Mouse (Mus musculus) midbrain, embryonic 13.5 days (tissue): ENCODE results near the gene Gp9. TPM values are rescaled to one million over a fixed set of nuclear protein-coding genes. Genes with fewer than 3 reads are reported as not detected.

ENCODE experiments used
- ATAC-seq: fragments of 200-750 bp; cut with Nextera tagmentation; 2 replicates; pipeline ENCODE4 v1.8.0; 2017; ENCODE audit warnings: mild to moderate bottlenecking, moderate TSS enrichment, moderate library complexity
- H3K27ac ChIP-seq: fragments of 300-500 bp; sonication (generic); 2 replicates; pipeline ENCODE4 v1.5.1; 2015; ENCODE audit warnings: inconsistent platforms, mild to moderate bottlenecking, moderate library complexity
- H3K27me3 ChIP-seq: fragments of 300-500 bp; sonication (generic); 2 replicates; pipeline ENCODE4 v1.6.1; 2015; ENCODE audit warnings: mild to moderate bottlenecking, inconsistent platforms
- H3K36me3 ChIP-seq: fragments of 300-500 bp; sonication (generic); 2 replicates; pipeline ENCODE4 v1.6.1; 2015; ENCODE audit warnings: mild to moderate bottlenecking, inconsistent platforms
- H3K4me1 ChIP-seq: fragments of 300-500 bp; sonication (generic); replicated peaks from 2 replicates; pipeline ENCODE4 v1.6.1; 2015; ENCODE audit warnings: inconsistent platforms
- H3K4me2 ChIP-seq: fragments of 300-500 bp; sonication (generic); replicated peaks from 2 replicates; pipeline ENCODE4 v1.6.1; 2015; ENCODE audit warnings: moderate library complexity, mild to moderate bottlenecking, inconsistent platforms
- H3K4me3 ChIP-seq: fragments of 300-500 bp; sonication (generic); replicated peaks from 2 replicates; pipeline ENCODE4 v1.5.1; 2015; ENCODE audit warnings: mild to moderate bottlenecking, inconsistent platforms
- H3K9ac ChIP-seq: fragments of 300-500 bp; sonication (generic); replicated peaks from 2 replicates; pipeline ENCODE4 v1.6.1; 2015; ENCODE audit warnings: mild to moderate bottlenecking, inconsistent platforms
- H3K9me3 ChIP-seq: fragments of 300-500 bp; sonication (generic); 2 replicates; pipeline ENCODE4 v1.6.1; 2016; ENCODE audit warnings: mild to moderate bottlenecking, inconsistent platforms
- WGBS: fragments of 180-500 bp; shearing (Covaris S2); methylation state at CpG from one replicate; pipeline ENCODE4 v1.1.7; 2015; 5-methylcytosine and 5-hydroxymethylcytosine counted together
- polyA plus RNA-seq: library from polyadenylated mRNA; unstranded; fragments of >200 nt; fragmentation: Nextera tagmentation; extraction: Ambion mirVana; gene quantifications from 2 replicates; pipeline ENCODE4 v1.2.1, GENCODE M21; 2015

The Gp9 gene
- polyA plus RNA-seq, 1 experiment from 2014 or later: 1.1 TPM

GRCm38 (mm10) chr6:87739898-87740297 is 38.0 kb upstream of the Gp9 start:
- no peaks in the 10 kb centered on the region for H3K9me3 ChIP-seq

GRCm38 (mm10) chr6:87740496-87740895 is 37.4 kb upstream of the Gp9 start:
- peaks cover 11% of the 10 kb centered on the region for H3K4me1 ChIP-seq
- H3K4me2 ChIP-seq: no peak overlapping the region

More at GRCm38 (mm10) chr6:87739898-87740297, 38.0 kb upstream of the Gp9 start:
- Histone ChIP-seq H3K36me3 (no peaks in the 10 kb centered on the region), H3K9ac (no peak overlapping the region), H3K4me2 (no peak overlapping the region), H3K27ac (no peak overlapping the region), H3K4me1 (peaks cover 11% of the 10 kb centered on the region), H3K27me3 (no peaks in the 10 kb centered on the region; the same call in 1 of the 2 replicates), H3K4me3 (no peak overlapping the region)
- 68% methylated on average over 6 of the region's 6 CpGs for WGBS
- ATAC-seq: no peak

GRCm38 (mm10) chr6:87741978-87742377 is 35.9 kb upstream of the Gp9 start:
- Histone ChIP-seq H3K4me2 (no peak overlapping the region), H3K9ac (no peak overlapping the region), H3K4me3 (no peak overlapping the region), H3K4me1 (peaks cover 11% of the 10 kb centered on the region), H3K27me3 (no peaks in the 10 kb centered on the region), H3K27ac (no peak overlapping the region), H3K9me3 (no peaks in the 10 kb centered on the region), H3K36me3 (no peaks in the 10 kb centered on the region)
- no peak for ATAC-seq
- WGBS: 93% methylated on average over 8 of the region's 8 CpGs

More at GRCm38 (mm10) chr6:87740496-87740895, 37.4 kb upstream of the Gp9 start:
- no peak overlapping the region for H3K4me3 ChIP-seq
- no peak for ATAC-seq
- H3K36me3 ChIP-seq: no peaks in the 10 kb centered on the region
- no peaks in the 10 kb centered on the region for H3K27me3 ChIP-seq
- H3K9me3 ChIP-seq: no peaks in the 10 kb centered on the region
- H3K27ac ChIP-seq: no peak overlapping the region
- H3K9ac ChIP-seq: no peak overlapping the region

GRCm38 (mm10) chr6:87742804-87743203 is 35.1 kb upstream of the Gp9 start:
- Histone ChIP-seq H3K4me2 (no peak overlapping the region), H3K9me3 (no peaks in the 10 kb centered on the region), H3K4me1 (peaks cover 10% of the 10 kb centered on the region), H3K27me3 (no peaks in the 10 kb centered on the region), H3K27ac (no peak overlapping the region), H3K9ac (no peak overlapping the region), H3K36me3 (no peaks in the 10 kb centered on the region), H3K4me3 (no peak overlapping the region)
- no peak for ATAC-seq
- WGBS: 75% methylated on average over 5 of the region's 5 CpGs

- H3K9ac ChIP-seq: no peak overlapping the region
- no peaks in the 10 kb centered on the region for H3K9me3 ChIP-seq
- no peak for ATAC-seq
- no peak overlapping the region for H3K4me3 ChIP-seq
- no peak overlapping the region for H3K27ac ChIP-seq
- 55% methylated on average over 5 of the region's 5 CpGs for WGBS
- H3K36me3 ChIP-seq: no peaks in the 10 kb centered on the region
- no peaks in the 10 kb centered on the region for H3K27me3 ChIP-seq
- H3K4me1 ChIP-seq: peaks cover 5% of the 10 kb centered on the region
- no peak overlapping the region for H3K4me2 ChIP-seq
These were observed 34.6 kb upstream of the Gp9 start for GRCm38 (mm10) chr6:87743281-87743680.

GRCm38 (mm10) chr6:87744632-87745031 is 33.2 kb upstream of the Gp9 start:
- H3K36me3 ChIP-seq: no peaks in the 10 kb centered on the region
- H3K4me1 ChIP-seq: no peaks in the 10 kb centered on the region
- no peak overlapping the region for H3K4me2 ChIP-seq
- H3K4me3 ChIP-seq: no peak overlapping the region
- no peaks in the 10 kb centered on the region for H3K27me3 ChIP-seq
- WGBS: 91% methylated on average over 3 of the region's 3 CpGs
- H3K9ac ChIP-seq: no peak overlapping the region
- no peak for ATAC-seq
- no peaks in the 10 kb centered on the region for H3K9me3 ChIP-seq
- H3K27ac ChIP-seq: no peak overlapping the region

- 56% methylated on average over 1 of the region's 1 CpGs for WGBS
- Histone ChIP-seq H3K27ac (no peak overlapping the region), H3K4me3 (no peak overlapping the region), H3K9me3 (no peaks in the 10 kb centered on the region), H3K4me2 (no peak overlapping the region), H3K4me1 (no peaks in the 10 kb centered on the region), H3K27me3 (no peaks in the 10 kb centered on the region), H3K36me3 (no peaks in the 10 kb centered on the region), H3K9ac (no peak overlapping the region)
- no peak for ATAC-seq
These were observed 32.6 kb upstream of the Gp9 start for GRCm38 (mm10) chr6:87745301-87745700.

- Histone ChIP-seq H3K27me3 (no peaks in the 10 kb centered on the region), H3K4me1 (no peaks in the 10 kb centered on the region), H3K9me3 (no peaks in the 10 kb centered on the region), H3K4me3 (no peak overlapping the region), H3K27ac (no peak overlapping the region), H3K36me3 (no peaks in the 10 kb centered on the region), H3K9ac (no peak overlapping the region), H3K4me2 (no peak overlapping the region)
- 85% methylated on average over 3 of the region's 3 CpGs for WGBS
- no peak for ATAC-seq
These were observed 31.8 kb upstream of the Gp9 start for GRCm38 (mm10) chr6:87746059-87746458.

GRCm38 (mm10) chr6:87746849-87747248 is 31.0 kb upstream of the Gp9 start:
- Histone ChIP-seq H3K27ac (no peak overlapping the region), H3K4me1 (no peaks in the 10 kb centered on the region)

GRCm38 (mm10) chr6:87748078-87748477 is 29.8 kb upstream of the Gp9 start:
- H3K9ac ChIP-seq: no peak overlapping the region
- 81% methylated on average over 2 of the region's 2 CpGs for WGBS
- H3K36me3 ChIP-seq: no peaks in the 10 kb centered on the region
- no peak overlapping the region for H3K4me3 ChIP-seq
- no peaks in the 10 kb centered on the region for H3K9me3 ChIP-seq
- H3K4me2 ChIP-seq: no peak overlapping the region
- no peak overlapping the region for H3K27ac ChIP-seq
- no peaks in the 10 kb centered on the region for H3K27me3 ChIP-seq
- H3K4me1 ChIP-seq: no peaks in the 10 kb centered on the region
- ATAC-seq: no peak

More at GRCm38 (mm10) chr6:87746849-87747248, 31.0 kb upstream of the Gp9 start:
- no peak for ATAC-seq
- Histone ChIP-seq H3K9ac (no peak overlapping the region), H3K36me3 (no peaks in the 10 kb centered on the region), H3K27me3 (no peaks in the 10 kb centered on the region), H3K4me3 (no peak overlapping the region), H3K9me3 (no peaks in the 10 kb centered on the region), H3K4me2 (no peak overlapping the region)
- WGBS: 82% methylated on average over 2 of the region's 2 CpGs

- no peaks in the 10 kb centered on the region for H3K27me3 ChIP-seq
- no peak overlapping the region for H3K27ac ChIP-seq
- no peak overlapping the region for H3K9ac ChIP-seq
- 90% methylated on average over 6 of the region's 6 CpGs for WGBS
- no peaks in the 10 kb centered on the region for H3K36me3 ChIP-seq
- ATAC-seq: no peak
- H3K4me1 ChIP-seq: no peaks in the 10 kb centered on the region
- no peaks in the 10 kb centered on the region for H3K9me3 ChIP-seq
- no peak overlapping the region for H3K4me2 ChIP-seq
- H3K4me3 ChIP-seq: no peak overlapping the region
These were observed 29.3 kb upstream of the Gp9 start for GRCm38 (mm10) chr6:87748531-87748930.

- no peak overlapping the region for H3K27ac ChIP-seq
- WGBS: 90% methylated on average over 8 of the region's 8 CpGs
These were observed 27.5 kb upstream of the Gp9 start for GRCm38 (mm10) chr6:87750184-87750910.

GRCm38 (mm10) chr6:87751574-87751973 is 26.3 kb upstream of the Gp9 start:
- ATAC-seq: no peak
- Histone ChIP-seq H3K4me1 (no peaks in the 10 kb centered on the region), H3K27me3 (no peaks in the 10 kb centered on the region), H3K9ac (no peak overlapping the region), H3K27ac (no peak overlapping the region), H3K4me2 (no peak overlapping the region), H3K4me3 (no peak overlapping the region), H3K36me3 (0 out of 2 replicates have a peak, but pooled peaks cover 4% of the 10 kb centered on the region), H3K9me3 (no peaks in the 10 kb centered on the region)
- 93% methylated on average over 6 of the region's 6 CpGs for WGBS

More at GRCm38 (mm10) chr6:87750184-87750910, 27.5 kb upstream of the Gp9 start:
- no peak overlapping the region for H3K4me3 ChIP-seq
- no peaks in the 10 kb centered on the region for H3K4me1 ChIP-seq
- H3K36me3 ChIP-seq: 0 out of 2 replicates have a peak, but pooled peaks cover 3% of the 10 kb centered on the region
- no peak for ATAC-seq
- H3K9ac ChIP-seq: no peak overlapping the region
- H3K27me3 ChIP-seq: no peaks in the 10 kb centered on the region
- H3K4me2 ChIP-seq: no peak overlapping the region
- H3K9me3 ChIP-seq: no peaks in the 10 kb centered on the region
